Mouse (Mus musculus) heart, embryonic 13.5 days (tissue): ENCODE results near the gene Nfkbil1. TPM values are rescaled to one million over a fixed set of nuclear protein-coding genes. Genes with fewer than 3 reads are reported as not detected.

Experiments
- ATAC-seq: fragments of 200-750 bp; cut with Nextera tagmentation; 2 replicates; pipeline ENCODE4 v1.8.0; 2017; ENCODE audit warnings: moderate TSS enrichment; ENCODE audit not compliant: insufficient number of reproducible peaks, low FRiP score, low TSS enrichment; ENCODE audit errors: extremely low read depth
- H3K27ac ChIP-seq: fragments of 300-500 bp; sonication (generic); replicated peaks from 2 replicates; pipeline ENCODE4 v1.5.1; 2015; ENCODE audit warnings: moderate library complexity, mild to moderate bottlenecking, inconsistent platforms
- H3K27me3 ChIP-seq: fragments of 300-500 bp; sonication (generic); replicated peaks from 2 replicates; pipeline ENCODE4 v1.6.1; 2015; ENCODE audit warnings: mild to moderate bottlenecking, inconsistent platforms
- H3K36me3 ChIP-seq: fragments of 300-500 bp; sonication (generic); 2 replicates; pipeline ENCODE4 v1.6.1; 2015; ENCODE audit warnings: mild to moderate bottlenecking, inconsistent platforms
- H3K4me1 ChIP-seq: fragments of 300-500 bp; sonication (generic); 2 replicates; pipeline ENCODE4 v1.6.1; 2015; ENCODE audit warnings: inconsistent platforms
- H3K4me2 ChIP-seq: fragments of 300-500 bp; sonication (generic); 2 replicates; pipeline ENCODE4 v1.6.1; 2015; ENCODE audit warnings: inconsistent platforms, mild to moderate bottlenecking, moderate library complexity
- H3K4me3 ChIP-seq: fragments of 300-500 bp; sonication (generic); 2 replicates; pipeline ENCODE4 v1.5.1; 2015; ENCODE audit warnings: moderate library complexity, mild to moderate bottlenecking, inconsistent platforms
- H3K9ac ChIP-seq: fragments of 300-500 bp; sonication (generic); 2 replicates; pipeline ENCODE4 v1.6.1; 2015; ENCODE audit warnings: inconsistent platforms, mild to moderate bottlenecking, moderate library complexity
- H3K9me3 ChIP-seq: fragments of 300-500 bp; sonication (generic); 2 replicates; pipeline ENCODE4 v1.6.1; 2016; ENCODE audit warnings: inconsistent platforms
- WGBS: fragments of 180-500 bp; shearing (Covaris S2); methylation state at CpG from one replicate; pipeline ENCODE4 v1.1.7; 2015; ENCODE audit warnings: mixed read lengths; 5-methylcytosine and 5-hydroxymethylcytosine counted together
- polyA plus RNA-seq: library from polyadenylated mRNA; unstranded; fragments of >200 nt; fragmentation: Nextera tagmentation; extraction: Ambion mirVana; gene quantifications from 2 replicates; pipeline ENCODE4 v1.2.1, GENCODE M21; 2015

Gene Nfkbil1
- polyA plus RNA-seq, 1 experiment from 2014 or later: 8.1 TPM

- peak within 1 kb of the TSS; percentile 94 for H3K9ac ChIP-seq
Observed at GRCm38 (mm10) chr17:35233114-35233980, 2.2 kb downstream of the Nfkbil1 start, which contains the start of gene Atp6v1g2. Gene Atp6v1g2, plus strand, starts transcription at chr17:35233660.

GRCm38 (mm10) chr17:35232659-35233058 lies 2.9 kb downstream of the Nfkbil1 start:
- WGBS: 75% methylated on average over 5 of the region's 5 CpGs
- Histone ChIP-seq H3K4me2 (0 out of 2 replicates have a peak overlapping the region, but pooled peaks have one; percentile 25), H3K27me3 (no peaks in the 10 kb centered on the region), H3K4me3 (no peak overlapping the region), H3K9ac (peak overlapping the region; percentile 94; the same call in 1 of the 2 replicates), H3K36me3 (peaks cover 53% of the 10 kb centered on the region), H3K27ac (peak overlapping the region; percentile 98), H3K9me3 (no peaks in the 10 kb centered on the region), H3K4me1 (peaks cover 37% of the 10 kb centered on the region)
- no peak for ATAC-seq

More at GRCm38 (mm10) chr17:35233114-35233980, 2.2 kb downstream of the Nfkbil1 start, which contains the start of gene Atp6v1g2:
- peaks cover 47% of the 10 kb centered on the region for H3K36me3 ChIP-seq
- peak within 1 kb of the TSS; percentile 91 for H3K4me2 ChIP-seq
- no peaks in the 10 kb centered on the region for H3K9me3 ChIP-seq
- H3K4me3 ChIP-seq: peak within 1 kb of the TSS; percentile 74
- 53% methylated on average over 18 of the region's 18 CpGs for WGBS
- no peak for ATAC-seq
- peaks cover 37% of the 10 kb centered on the region for H3K4me1 ChIP-seq
- H3K27me3 ChIP-seq: no peaks in the 10 kb centered on the region
- H3K27ac ChIP-seq: peak within 1 kb of the TSS; percentile 98

- Histone ChIP-seq H3K9me3 (no peaks in the 10 kb centered on the region), H3K4me2 (peak overlapping the region; percentile 25; the same call in 1 of the 2 replicates), H3K4me1 (peaks cover 37% of the 10 kb centered on the region), H3K9ac (peak overlapping the region; percentile 38), H3K36me3 (peaks cover 55% of the 10 kb centered on the region), H3K27me3 (no peaks in the 10 kb centered on the region), H3K27ac (no peak overlapping the region), H3K4me3 (no peak overlapping the region)
- 13% methylated on average over 12 of the region's 12 CpGs for WGBS
- no peak for ATAC-seq
Observed at GRCm38 (mm10) chr17:35232043-35232442, 3.5 kb downstream of the Nfkbil1 start.

GRCm38 (mm10) chr17:35231022-35231421 lies 4.6 kb downstream of the Nfkbil1 start:
- Histone ChIP-seq H3K27me3 (no peaks in the 10 kb centered on the region), H3K4me2 (no peak overlapping the region), H3K9ac (no peak overlapping the region; the same call in 1 of the 2 replicates), H3K4me1 (peaks cover 42% of the 10 kb centered on the region), H3K27ac (no peak overlapping the region), H3K9me3 (no peaks in the 10 kb centered on the region), H3K36me3 (peaks cover 59% of the 10 kb centered on the region), H3K4me3 (no peak overlapping the region)
- 87% methylated on average over 10 of the region's 10 CpGs for WGBS
- no peak for ATAC-seq

DNA sequence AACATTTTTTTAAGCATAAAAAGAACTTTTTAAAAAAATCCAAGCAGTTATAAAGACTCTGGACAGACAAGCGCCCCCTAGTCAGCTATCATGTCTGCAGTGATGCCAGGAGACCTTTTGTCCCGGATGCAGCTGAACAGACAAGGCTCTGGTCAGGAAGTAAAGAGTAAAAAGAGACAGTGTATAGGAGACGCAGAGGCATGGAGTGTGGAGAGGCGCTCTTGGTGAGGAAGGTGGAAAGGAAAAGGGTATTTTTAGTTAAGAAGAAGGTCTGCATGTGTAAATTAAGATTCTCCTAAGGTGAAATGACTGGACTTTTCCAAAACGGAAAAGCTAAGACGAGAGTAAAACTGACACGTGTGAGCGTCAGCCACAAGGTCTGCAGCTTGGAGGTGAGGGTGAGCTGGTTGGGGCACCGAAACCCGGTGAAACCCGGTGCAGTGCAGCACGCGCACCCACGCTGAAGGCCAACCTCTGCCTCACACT lies 9.0 kb downstream of the Nfkbil1 start:
- no peak for ATAC-seq
- Histone ChIP-seq H3K4me1 (peaks cover 13% of the 10 kb centered on the region), H3K27me3 (no peaks in the 10 kb centered on the region), H3K4me2 (no peak overlapping the region), H3K4me3 (no peak overlapping the region), H3K27ac (peak overlapping the region; percentile 36; the same call in 1 of the 2 replicates), H3K9ac (no peak overlapping the region), H3K36me3 (peaks cover 69% of the 10 kb centered on the region), H3K9me3 (no peaks in the 10 kb centered on the region)
- WGBS: 71% methylated on average over 14 of the region's 14 CpGs

DNA sequence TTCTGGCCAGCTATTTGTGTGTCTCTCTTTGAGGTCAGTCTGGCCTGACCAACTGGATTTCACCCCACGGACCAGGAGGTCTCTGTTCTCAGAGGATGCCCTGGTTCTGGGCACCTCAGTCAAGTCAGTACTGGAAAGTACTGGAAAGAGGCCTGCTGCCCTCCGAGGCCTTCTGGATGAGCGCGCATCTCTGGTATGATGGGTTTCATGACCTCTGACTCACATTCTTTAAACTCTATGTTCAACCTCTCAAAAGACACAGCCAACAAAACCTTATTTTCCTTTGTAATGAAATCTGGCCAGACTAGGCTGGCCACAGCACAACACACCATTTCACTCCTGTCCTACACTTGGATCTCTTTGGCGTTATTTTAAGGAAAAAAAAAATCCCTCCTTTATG lies 10.1 kb downstream of the Nfkbil1 start:
- H3K27me3 ChIP-seq: no peaks in the 10 kb centered on the region
- no peak overlapping the region for H3K9ac ChIP-seq
- H3K4me2 ChIP-seq: no peak overlapping the region
- H3K4me1 ChIP-seq: peaks cover 20% of the 10 kb centered on the region
- no peaks in the 10 kb centered on the region for H3K9me3 ChIP-seq
- no peak overlapping the region for H3K4me3 ChIP-seq
- H3K36me3 ChIP-seq: peaks cover 68% of the 10 kb centered on the region
- H3K27ac ChIP-seq: no peak overlapping the region
- 88% methylated on average over 5 of the region's 5 CpGs for WGBS
- ATAC-seq: no peak

- no peak overlapping the region for H3K4me2 ChIP-seq
- peaks cover 68% of the 10 kb centered on the region for H3K36me3 ChIP-seq
- no peak overlapping the region for H3K4me3 ChIP-seq
- H3K27me3 ChIP-seq: no peaks in the 10 kb centered on the region
- no peaks in the 10 kb centered on the region for H3K9me3 ChIP-seq
- ATAC-seq: no peak
- WGBS: 91% methylated on average over 4 of the region's 4 CpGs
- H3K9ac ChIP-seq: no peak overlapping the region
- no peak overlapping the region for H3K27ac ChIP-seq
- peaks cover 28% of the 10 kb centered on the region for H3K4me1 ChIP-seq
Observed at GRCm38 (mm10) chr17:35224641-35225040, 11.0 kb downstream of the Nfkbil1 start.

GRCm38 (mm10) chr17:35222299-35222698 lies 13.3 kb downstream of the Nfkbil1 start:
- WGBS: 60% methylated on average over 6 of the region's 6 CpGs
- no peak for ATAC-seq
- H3K27ac ChIP-seq: peak overlapping the region; percentile 28; the same call in 1 of the 2 replicates

GRCm38 (mm10) chr17:35220156-35220952 lies 15.2 kb downstream of the Nfkbil1 start, which contains the start of gene Gm16181:
Gene Gm16181, plus strand, starts transcription at chr17:35220834.
- Histone ChIP-seq H3K4me2 (no peak within 1 kb of the TSS), H3K27ac (peak within 1 kb of the TSS; percentile 72), H3K9me3 (no peaks in the 10 kb centered on the region), H3K27me3 (no peaks in the 10 kb centered on the region), H3K36me3 (peaks cover 38% of the 10 kb centered on the region), H3K4me3 (no peak within 1 kb of the TSS), H3K4me1 (peaks cover 34% of the 10 kb centered on the region), H3K9ac (peak within 1 kb of the TSS; percentile 8; the same call in 1 of the 2 replicates)
- 69% methylated on average over 28 of the region's 28 CpGs for WGBS
- no peak for ATAC-seq

More at GRCm38 (mm10) chr17:35222299-35222698, 13.3 kb downstream of the Nfkbil1 start:
- Histone ChIP-seq H3K27me3 (no peaks in the 10 kb centered on the region), H3K9ac (0 out of 2 replicates have a peak overlapping the region, but pooled peaks have one; percentile 47), H3K36me3 (peaks cover 48% of the 10 kb centered on the region), H3K4me1 (peaks cover 43% of the 10 kb centered on the region), H3K9me3 (no peaks in the 10 kb centered on the region), H3K4me2 (no peak overlapping the region), H3K4me3 (no peak overlapping the region)

DNA sequence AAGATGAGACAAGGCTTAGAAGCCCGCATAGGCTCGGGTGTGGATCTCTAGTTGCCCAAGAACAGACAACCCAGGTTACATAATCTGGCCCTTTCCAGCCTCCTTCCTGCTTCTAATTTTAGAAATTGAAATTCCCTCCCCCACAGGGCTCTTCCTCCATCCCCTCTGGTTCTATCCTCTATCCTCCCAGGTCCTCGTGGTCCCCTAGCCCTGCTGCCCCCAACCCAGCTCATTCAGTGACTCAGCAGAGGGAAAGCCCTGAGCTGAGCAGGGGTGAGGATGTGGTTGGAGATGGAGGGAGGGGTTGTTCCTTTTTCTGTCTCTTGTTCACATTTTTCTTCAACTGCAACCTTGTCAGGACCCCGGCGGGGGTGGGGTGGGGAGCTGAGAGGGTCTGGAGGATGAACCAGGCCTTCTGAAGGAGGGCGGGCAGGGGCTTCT lies 16.0 kb downstream of the Nfkbil1 start:
- no peak overlapping the region for H3K4me3 ChIP-seq
- 61% methylated on average over 6 of the region's 6 CpGs for WGBS
- H3K4me2 ChIP-seq: no peak overlapping the region
- no peak overlapping the region for H3K9ac ChIP-seq
- no peak for ATAC-seq
- H3K4me1 ChIP-seq: peaks cover 34% of the 10 kb centered on the region
- no peaks in the 10 kb centered on the region for H3K9me3 ChIP-seq
- H3K36me3 ChIP-seq: peaks cover 30% of the 10 kb centered on the region
- H3K27me3 ChIP-seq: no peaks in the 10 kb centered on the region
- peak overlapping the region; percentile 72 for H3K27ac ChIP-seq
